Mouse (Mus musculus): ENCODE results near the gene Ank3. TPM values are rescaled to one million over a fixed set of nuclear protein-coding genes. Genes with fewer than 3 reads are reported as not detected.

Ank3 gene
- total and polyA plus RNA-seq, 2 experiments, result 2.9 to 31.0 TPM

DNA sequence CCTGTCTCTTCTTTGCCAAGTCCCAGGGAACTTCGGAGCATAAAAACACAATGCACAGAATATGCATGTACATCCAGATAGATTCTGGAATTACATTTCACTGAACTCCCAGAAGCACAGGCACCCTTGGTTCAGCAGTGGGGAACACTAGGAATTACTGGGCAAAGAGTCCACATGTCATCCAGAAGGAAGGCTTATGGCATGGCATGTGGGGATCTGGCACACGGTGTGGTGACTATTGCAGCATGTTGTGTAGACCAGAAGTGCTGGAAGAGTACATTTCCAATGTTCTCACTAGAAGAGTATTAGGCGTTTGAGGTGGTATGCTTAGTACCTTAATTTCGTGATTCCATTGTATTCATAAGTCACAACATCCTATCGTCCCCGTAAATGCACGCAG, 422.7 kb downstream of the Ank3 start:
- TF ChIP-seq POLR2A (IDR thresholded peaks at IDR 0.05; ENCODE audit: extremely low read depth, insufficient read depth, low read length), result no peak
- TF ChIP-seq CTCF (IDR thresholded peaks at IDR 0.05; ENCODE audit: low read depth, low read length), result no peak
- Histone ChIP-seq H3K27me3 (ENCODE audit: control insufficient read depth, insufficient read depth, low read length) (no peaks in the 10 kb centered on the region), H3K79me2 (ENCODE audit: control insufficient read depth, insufficient read depth, low read length) (no peaks in the 10 kb centered on the region), H3K4me1 (ENCODE audit: control insufficient read depth, insufficient read depth, low read length) (no peaks in the 10 kb centered on the region), H3K27ac (replicated peaks; ENCODE audit: insufficient read depth, low read depth, low read length) (no peak overlapping the region), H3K36me3 (ENCODE audit: control insufficient read depth, insufficient read depth, low read length) (no peaks in the 10 kb centered on the region), H3K4me3 (ENCODE audit: insufficient read depth, low read depth, low read length) (no peak overlapping the region), H3K9ac (ENCODE audit: low read depth, low read length) (no peak overlapping the region)
- DNase-seq (ENCODE audit: extremely low read depth, low read depth, low spot score), result no peak
- WGBS, result 88% methylated on average over 7 of the region's 7 CpGs

DNA sequence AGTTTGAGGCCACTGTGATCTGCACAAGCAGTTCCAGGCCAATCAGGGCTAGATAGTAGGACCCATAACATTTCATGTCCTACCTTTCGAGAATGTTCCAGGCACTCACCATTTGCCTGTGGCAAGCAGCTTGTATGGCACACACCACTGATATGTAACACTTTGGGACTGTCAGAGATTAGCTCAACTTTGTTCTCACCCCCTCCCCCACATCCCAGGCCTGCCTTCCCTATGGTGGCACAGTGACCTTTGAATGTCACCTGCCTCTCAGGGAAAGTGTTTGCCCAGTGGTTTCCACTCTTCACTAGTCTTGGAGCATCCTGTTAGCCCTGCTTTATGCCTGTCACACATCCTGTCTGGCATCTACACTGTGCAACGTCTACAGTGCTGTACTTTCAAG, 430.2 kb downstream of the Ank3 start:
- H3K27me3 ChIP-seq (ENCODE audit: control insufficient read depth, insufficient read depth, low read length), result no peaks in the 10 kb centered on the region
- no peak overlapping the region for H3K4me3 ChIP-seq (ENCODE audit: insufficient read depth, low read depth, low read length)
- TF ChIP-seq CTCF (IDR thresholded peaks at IDR 0.05; ENCODE audit: low read depth, low read length) (no peak), POLR2A (IDR thresholded peaks at IDR 0.05; ENCODE audit: extremely low read depth, insufficient read depth, low read length) (no peak)
- H3K9ac ChIP-seq (ENCODE audit: low read depth, low read length), result no peak overlapping the region
- WGBS, result 60% methylated on average over 2 of the region's 2 CpGs
- no peaks in the 10 kb centered on the region for H3K79me2 ChIP-seq (ENCODE audit: control insufficient read depth, insufficient read depth, low read length)
- H3K36me3 ChIP-seq (ENCODE audit: control insufficient read depth, insufficient read depth, low read length), result no peaks in the 10 kb centered on the region
- no peaks in the 10 kb centered on the region for H3K4me1 ChIP-seq (ENCODE audit: control insufficient read depth, insufficient read depth, low read length)
- no peak for DNase-seq (ENCODE audit: extremely low read depth, low read depth, low spot score)
- no peak overlapping the region for H3K27ac ChIP-seq (replicated peaks; ENCODE audit: insufficient read depth, low read depth, low read length)

DNA sequence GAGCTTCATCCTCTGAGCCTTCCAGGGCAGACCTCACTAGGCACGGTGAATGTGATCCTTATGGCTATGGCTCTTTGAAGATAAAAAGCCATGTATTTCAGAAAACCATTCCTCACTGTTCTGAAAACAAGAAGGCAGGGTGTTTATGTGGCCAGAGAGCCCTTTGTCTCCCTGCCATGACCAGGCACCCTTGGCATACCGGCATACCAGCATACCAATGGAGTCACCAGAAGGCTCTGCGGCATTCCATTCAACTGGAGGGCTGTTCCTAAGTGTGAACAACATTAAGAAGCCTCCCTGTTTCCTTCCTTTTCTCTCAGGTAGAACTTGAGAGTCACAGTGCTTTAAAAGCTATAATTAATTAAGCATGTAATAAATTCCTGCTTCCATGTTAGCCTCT, 430.7 kb downstream of the Ank3 start:
- Histone ChIP-seq H3K79me2 (ENCODE audit: control insufficient read depth, insufficient read depth, low read length) (no peaks in the 10 kb centered on the region), H3K36me3 (ENCODE audit: control insufficient read depth, insufficient read depth, low read length) (no peaks in the 10 kb centered on the region), H3K4me1 (ENCODE audit: control insufficient read depth, insufficient read depth, low read length) (no peaks in the 10 kb centered on the region), H3K9ac (ENCODE audit: low read depth, low read length) (no peak overlapping the region), H3K4me3 (ENCODE audit: insufficient read depth, low read depth, low read length) (no peak overlapping the region), H3K27me3 (ENCODE audit: control insufficient read depth, insufficient read depth, low read length) (no peaks in the 10 kb centered on the region), H3K27ac (replicated peaks; ENCODE audit: insufficient read depth, low read depth, low read length) (no peak overlapping the region)
- whole genome bisulfite sequencing, result 86% methylated on average over 3 of the region's 3 CpGs
- TF ChIP-seq POLR2A (IDR thresholded peaks at IDR 0.05; ENCODE audit: extremely low read depth, insufficient read depth, low read length) (no peak), CTCF (IDR thresholded peaks at IDR 0.05; ENCODE audit: low read depth, low read length) (no peak)
- no peak for DNase-seq (ENCODE audit: extremely low read depth, low read depth, low spot score)

DNA sequence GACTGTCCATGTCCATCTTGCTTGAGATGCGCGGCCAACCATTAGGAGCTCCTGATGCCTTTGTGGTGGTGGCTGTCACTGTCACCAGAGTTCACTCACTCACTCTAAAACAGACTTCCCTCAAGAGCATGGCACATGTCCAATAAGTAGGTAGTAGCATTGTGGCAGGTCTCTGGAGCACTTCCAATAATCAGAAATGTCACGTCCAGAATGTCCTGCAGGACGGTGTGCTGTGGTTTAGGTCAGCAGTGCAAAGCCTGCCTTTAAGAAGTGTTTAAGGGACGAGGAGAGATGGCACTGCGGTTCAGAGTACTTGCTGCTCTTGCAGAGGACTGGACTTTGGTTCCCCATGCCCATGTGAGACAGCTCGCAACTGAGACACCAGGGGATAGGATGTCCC, 433.0 kb downstream of the Ank3 start:
- H3K36me3 ChIP-seq (ENCODE audit: control insufficient read depth, insufficient read depth, low read length), result no peaks in the 10 kb centered on the region
- no peaks in the 10 kb centered on the region for H3K79me2 ChIP-seq (ENCODE audit: control insufficient read depth, insufficient read depth, low read length)
- H3K9ac ChIP-seq (ENCODE audit: low read depth, low read length), result no peak overlapping the region
- H3K4me1 ChIP-seq (ENCODE audit: control insufficient read depth, insufficient read depth, low read length), result no peaks in the 10 kb centered on the region
- DNase-seq (ENCODE audit: extremely low read depth, low read depth, low spot score), result no peak
- 85% methylated on average over 7 of the region's 7 CpGs for WGBS
- no peak for TF ChIP-seq CTCF (IDR thresholded peaks at IDR 0.05; ENCODE audit: low read depth, low read length)
- no peak for TF ChIP-seq POLR2A (IDR thresholded peaks at IDR 0.05; ENCODE audit: extremely low read depth, insufficient read depth, low read length)
- no peak overlapping the region for H3K27ac ChIP-seq (replicated peaks; ENCODE audit: insufficient read depth, low read depth, low read length)
- H3K27me3 ChIP-seq (ENCODE audit: control insufficient read depth, insufficient read depth, low read length), result no peaks in the 10 kb centered on the region
- no peak overlapping the region for H3K4me3 ChIP-seq (ENCODE audit: insufficient read depth, low read depth, low read length)

DNA sequence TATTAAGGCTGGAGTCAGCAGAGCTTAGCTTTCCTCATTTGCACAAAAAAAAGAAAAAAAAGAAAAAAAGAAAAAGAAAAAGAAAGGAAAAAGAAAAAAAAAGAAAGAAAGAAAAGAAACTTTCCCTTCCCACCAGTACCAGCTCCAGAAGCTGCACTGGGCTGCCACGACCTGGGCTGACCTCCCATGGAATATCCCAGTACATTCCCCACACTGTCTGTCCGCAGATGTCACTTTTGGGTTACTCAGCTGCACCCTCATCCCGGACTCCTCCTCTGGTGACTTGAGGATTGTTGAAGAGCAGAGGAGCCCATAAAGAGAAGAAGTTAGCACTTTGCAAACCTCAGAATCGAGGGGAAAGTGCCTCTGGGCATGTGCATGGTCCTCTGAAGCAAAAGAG, 433.7 kb downstream of the Ank3 start:
- no peaks in the 10 kb centered on the region for H3K4me1 ChIP-seq (ENCODE audit: control insufficient read depth, insufficient read depth, low read length)
- H3K36me3 ChIP-seq (ENCODE audit: control insufficient read depth, insufficient read depth, low read length), result no peaks in the 10 kb centered on the region
- no peak overlapping the region for H3K27ac ChIP-seq (replicated peaks; ENCODE audit: insufficient read depth, low read depth, low read length)
- H3K79me2 ChIP-seq (ENCODE audit: control insufficient read depth, insufficient read depth, low read length), result no peaks in the 10 kb centered on the region
- no peak overlapping the region for H3K9ac ChIP-seq (ENCODE audit: low read depth, low read length)
- WGBS, result 73% methylated on average over 4 of the region's 4 CpGs
- no peak for TF ChIP-seq POLR2A (IDR thresholded peaks at IDR 0.05; ENCODE audit: extremely low read depth, insufficient read depth, low read length)
- TF ChIP-seq CTCF (IDR thresholded peaks at IDR 0.05; ENCODE audit: low read depth, low read length), result no peak
- H3K4me3 ChIP-seq (ENCODE audit: insufficient read depth, low read depth, low read length), result no peak overlapping the region
- DNase-seq (ENCODE audit: extremely low read depth, low read depth, low spot score), result no peak
- H3K27me3 ChIP-seq (ENCODE audit: control insufficient read depth, insufficient read depth, low read length), result no peaks in the 10 kb centered on the region

DNA sequence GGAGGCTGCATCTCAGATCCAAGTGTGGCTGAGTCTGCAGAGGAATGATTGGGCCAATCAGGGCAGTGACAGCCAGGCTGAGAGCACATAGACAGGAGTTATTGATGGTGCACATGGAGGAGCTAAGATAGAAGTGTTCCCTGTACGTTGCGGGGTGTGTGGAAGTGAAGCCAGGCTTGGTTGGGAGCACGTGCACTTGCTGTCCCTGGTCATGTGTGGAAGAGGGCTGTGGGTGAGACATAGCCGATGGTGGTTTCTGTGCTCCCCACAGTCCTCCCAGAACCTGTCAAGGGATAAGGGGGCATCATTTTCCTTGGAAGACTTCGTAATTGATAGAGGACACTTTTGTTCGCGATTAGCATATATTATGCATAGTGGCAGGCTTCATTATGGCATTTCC, 434.2 kb downstream of the Ank3 start:
- Histone ChIP-seq H3K36me3 (ENCODE audit: control insufficient read depth, insufficient read depth, low read length) (no peaks in the 10 kb centered on the region), H3K27me3 (ENCODE audit: control insufficient read depth, insufficient read depth, low read length) (no peaks in the 10 kb centered on the region), H3K27ac (replicated peaks; ENCODE audit: insufficient read depth, low read depth, low read length) (no peak overlapping the region), H3K4me3 (ENCODE audit: insufficient read depth, low read depth, low read length) (no peak overlapping the region), H3K79me2 (ENCODE audit: control insufficient read depth, insufficient read depth, low read length) (no peaks in the 10 kb centered on the region), H3K9ac (ENCODE audit: low read depth, low read length) (no peak overlapping the region), H3K4me1 (ENCODE audit: control insufficient read depth, insufficient read depth, low read length) (no peaks in the 10 kb centered on the region)
- no peak for DNase-seq (ENCODE audit: extremely low read depth, low read depth, low spot score)
- no peak for TF ChIP-seq POLR2A (IDR thresholded peaks at IDR 0.05; ENCODE audit: extremely low read depth, insufficient read depth, low read length)
- no peak for TF ChIP-seq CTCF (IDR thresholded peaks at IDR 0.05; ENCODE audit: low read depth, low read length)
- 95% methylated on average over 7 of the region's 7 CpGs for WGBS

All from liver, adult 2 months (tissue).